Mouse (Mus musculus): ENCODE data around the gene Klhdc8a.

Gene Klhdc8a

GRCm38 (mm10) chr1:132326777-132327176 is 28.4 kb downstream of the Klhdc8a start:
- Histone ChIP-seq H3K27me3 (ENCODE audit: insufficient read depth, low read length) (peaks cover 22% of the 10 kb centered on the region; the same call in 1 of the 2 replicates), H3K4me3 (replicated peaks; ENCODE audit: low read length) (no peak overlapping the region)

GRCm38 (mm10) chr1:132327477-132327876 is 29.1 kb downstream of the Klhdc8a start:
- no peaks in the 10 kb centered on the region for H3K9me3 ChIP-seq (ENCODE audit: low read length)
- no peak for TF ChIP-seq POU5F1 (IDR thresholded peaks at IDR 0.05; ENCODE audit: borderline replicate concordance, low read length)
- no peak for TF ChIP-seq CTCF (conservative IDR thresholded peaks at IDR 0.05; ENCODE audit: low read length)
- TF ChIP-seq NANOG (IDR thresholded peaks at IDR 0.05; ENCODE audit: borderline replicate concordance, low read length): no peak
- peaks cover 29% of the 10 kb centered on the region; the same call in 1 of the 2 replicates for H3K27me3 ChIP-seq (ENCODE audit: insufficient read depth, low read length)
- no peak overlapping the region; the same call in 1 of the 2 replicates for H3K4me3 ChIP-seq (replicated peaks; ENCODE audit: low read length)
- peaks cover 85% of the 10 kb centered on the region for H3K4me1 ChIP-seq (replicated peaks; ENCODE audit: low read depth, low read length)
- H3K36me3 ChIP-seq (ENCODE audit: insufficient read depth, low read length): peaks cover 74% of the 10 kb centered on the region

More at GRCm38 (mm10) chr1:132326777-132327176, 28.4 kb downstream of the Klhdc8a start:
- TF ChIP-seq POU5F1 (IDR thresholded peaks at IDR 0.05; ENCODE audit: borderline replicate concordance, low read length): no peak
- no peak for TF ChIP-seq NANOG (IDR thresholded peaks at IDR 0.05; ENCODE audit: borderline replicate concordance, low read length)
- TF ChIP-seq CTCF (conservative IDR thresholded peaks at IDR 0.05; ENCODE audit: low read length): no peak
- peaks cover 85% of the 10 kb centered on the region for H3K4me1 ChIP-seq (replicated peaks; ENCODE audit: low read depth, low read length)
- H3K9me3 ChIP-seq (ENCODE audit: low read length): no peaks in the 10 kb centered on the region
- H3K36me3 ChIP-seq (ENCODE audit: insufficient read depth, low read length): peaks cover 67% of the 10 kb centered on the region

GRCm38 (mm10) chr1:132328565-132328964 is 30.1 kb downstream of the Klhdc8a start:
- peaks cover 85% of the 10 kb centered on the region for H3K4me1 ChIP-seq (replicated peaks; ENCODE audit: low read depth, low read length)
- H3K27me3 ChIP-seq (ENCODE audit: insufficient read depth, low read length): peaks cover 29% of the 10 kb centered on the region; the same call in 1 of the 2 replicates
- peaks cover 80% of the 10 kb centered on the region for H3K36me3 ChIP-seq (ENCODE audit: insufficient read depth, low read length)
- no peaks in the 10 kb centered on the region for H3K9me3 ChIP-seq (ENCODE audit: low read length)
- H3K4me3 ChIP-seq (replicated peaks; ENCODE audit: low read length): no peak overlapping the region
- TF ChIP-seq POU5F1 (IDR thresholded peaks at IDR 0.05; ENCODE audit: borderline replicate concordance, low read length) (no peak), CTCF (conservative IDR thresholded peaks at IDR 0.05; ENCODE audit: low read length) (no peak), NANOG (IDR thresholded peaks at IDR 0.05; ENCODE audit: borderline replicate concordance, low read length) (no peak)

- Histone ChIP-seq H3K36me3 (ENCODE audit: insufficient read depth, low read length) (peaks cover 78% of the 10 kb centered on the region), H3K4me1 (replicated peaks; ENCODE audit: low read depth, low read length) (peaks cover 85% of the 10 kb centered on the region), H3K9me3 (ENCODE audit: low read length) (no peaks in the 10 kb centered on the region), H3K4me3 (replicated peaks; ENCODE audit: low read length) (no peak overlapping the region), H3K27me3 (ENCODE audit: insufficient read depth, low read length) (peaks cover 29% of the 10 kb centered on the region; the same call in 1 of the 2 replicates)
- TF ChIP-seq CTCF (conservative IDR thresholded peaks at IDR 0.05; ENCODE audit: low read length) (no peak), NANOG (IDR thresholded peaks at IDR 0.05; ENCODE audit: borderline replicate concordance, low read length) (no peak), POU5F1 (IDR thresholded peaks at IDR 0.05; ENCODE audit: borderline replicate concordance, low read length) (no peak)
Measured at GRCm38 (mm10) chr1:132329656-132330055, 31.2 kb downstream of the Klhdc8a start.

DNA sequence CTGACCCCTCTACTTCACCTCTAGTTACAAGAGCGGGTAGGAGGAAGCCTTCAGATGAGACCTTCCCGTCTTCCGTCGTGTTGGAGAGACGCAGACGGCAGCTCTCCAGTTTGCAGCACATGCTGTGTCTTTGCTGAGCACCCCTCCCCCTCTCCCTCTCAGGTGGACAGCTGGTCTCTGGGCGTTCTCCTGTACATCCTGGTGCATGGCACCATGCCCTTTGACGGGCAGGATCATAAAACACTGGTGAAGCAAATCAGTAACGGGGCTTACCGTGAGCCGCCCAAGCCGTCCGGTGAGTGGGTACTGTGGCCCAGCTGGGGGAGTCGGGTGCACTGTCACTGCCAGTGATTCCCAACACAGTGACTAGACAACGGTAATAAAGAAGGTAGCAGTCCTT is 32.0 kb downstream of the Klhdc8a start:
- Histone ChIP-seq H3K36me3 (ENCODE audit: insufficient read depth, low read length) (peaks cover 73% of the 10 kb centered on the region), H3K27me3 (ENCODE audit: insufficient read depth, low read length) (peaks cover 29% of the 10 kb centered on the region; the same call in 1 of the 2 replicates), H3K9me3 (ENCODE audit: low read length) (no peaks in the 10 kb centered on the region), H3K4me1 (replicated peaks; ENCODE audit: low read depth, low read length) (peaks cover 85% of the 10 kb centered on the region), H3K4me3 (replicated peaks; ENCODE audit: low read length) (no peak overlapping the region)
- TF ChIP-seq CTCF (conservative IDR thresholded peaks at IDR 0.05; ENCODE audit: low read length): no peak
- TF ChIP-seq POU5F1 (IDR thresholded peaks at IDR 0.05; ENCODE audit: borderline replicate concordance, low read length): no peak
- TF ChIP-seq NANOG (IDR thresholded peaks at IDR 0.05; ENCODE audit: borderline replicate concordance, low read length): no peak

GRCm38 (mm10) chr1:132331283-132331682 is 32.9 kb downstream of the Klhdc8a start:
- peaks cover 85% of the 10 kb centered on the region for H3K4me1 ChIP-seq (replicated peaks; ENCODE audit: low read depth, low read length)
- peaks cover 29% of the 10 kb centered on the region; the same call in 1 of the 2 replicates for H3K27me3 ChIP-seq (ENCODE audit: insufficient read depth, low read length)
- no peaks in the 10 kb centered on the region for H3K9me3 ChIP-seq (ENCODE audit: low read length)
- peaks cover 64% of the 10 kb centered on the region for H3K36me3 ChIP-seq (ENCODE audit: insufficient read depth, low read length)
- H3K4me3 ChIP-seq (replicated peaks; ENCODE audit: low read length): peak overlapping the region; percentile 46
- no peak for TF ChIP-seq POU5F1 (IDR thresholded peaks at IDR 0.05; ENCODE audit: borderline replicate concordance, low read length)
- TF ChIP-seq CTCF (conservative IDR thresholded peaks at IDR 0.05; ENCODE audit: low read length): peak; percentile 33
- TF ChIP-seq NANOG (IDR thresholded peaks at IDR 0.05; ENCODE audit: borderline replicate concordance, low read length): no peak

DNA sequence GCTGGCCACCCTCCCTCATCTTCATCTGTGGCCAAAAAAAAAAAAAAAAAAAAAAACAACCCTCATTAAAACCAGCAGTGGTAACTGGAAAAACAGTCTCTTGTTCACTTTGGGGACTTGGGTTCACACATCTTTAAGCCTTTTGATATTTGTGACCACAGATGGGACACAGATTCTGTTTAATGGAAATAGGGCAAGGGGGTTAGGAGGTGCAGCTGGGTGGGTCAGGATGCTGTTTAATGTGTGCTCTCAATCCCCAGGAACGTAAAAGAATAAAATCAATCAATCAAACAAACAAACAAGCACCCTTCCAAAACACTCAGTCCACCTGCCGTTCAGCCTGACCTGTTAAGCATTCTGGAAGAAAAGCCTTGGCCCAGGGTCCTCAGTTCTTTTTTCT is 34.8 kb downstream of the Klhdc8a start:
- Histone ChIP-seq H3K9me3 (ENCODE audit: low read length) (no peaks in the 10 kb centered on the region), H3K36me3 (ENCODE audit: insufficient read depth, low read length) (peaks cover 45% of the 10 kb centered on the region), H3K4me3 (replicated peaks; ENCODE audit: low read length) (no peak overlapping the region), H3K4me1 (replicated peaks; ENCODE audit: low read depth, low read length) (peaks cover 86% of the 10 kb centered on the region), H3K27me3 (ENCODE audit: insufficient read depth, low read length) (peaks cover 27% of the 10 kb centered on the region; the same call in 1 of the 2 replicates)
- TF ChIP-seq NANOG (IDR thresholded peaks at IDR 0.05; ENCODE audit: borderline replicate concordance, low read length) (no peak), CTCF (conservative IDR thresholded peaks at IDR 0.05; ENCODE audit: low read length) (no peak), POU5F1 (IDR thresholded peaks at IDR 0.05; ENCODE audit: borderline replicate concordance, low read length) (no peak)

- Histone ChIP-seq H3K27me3 (ENCODE audit: insufficient read depth, low read length) (peaks cover 22% of the 10 kb centered on the region; the same call in 1 of the 2 replicates), H3K4me1 (replicated peaks; ENCODE audit: low read depth, low read length) (peaks cover 91% of the 10 kb centered on the region), H3K36me3 (ENCODE audit: insufficient read depth, low read length) (peaks cover 40% of the 10 kb centered on the region), H3K4me3 (replicated peaks; ENCODE audit: low read length) (peak overlapping the region; percentile 29), H3K9me3 (ENCODE audit: low read length) (no peaks in the 10 kb centered on the region)
- no peak for TF ChIP-seq CTCF (conservative IDR thresholded peaks at IDR 0.05; ENCODE audit: low read length)
- no peak for TF ChIP-seq POU5F1 (IDR thresholded peaks at IDR 0.05; ENCODE audit: borderline replicate concordance, low read length)
- TF ChIP-seq NANOG (IDR thresholded peaks at IDR 0.05; ENCODE audit: borderline replicate concordance, low read length): no peak
Measured at GRCm38 (mm10) chr1:132333675-132334141, 35.3 kb downstream of the Klhdc8a start.
